Mouse (Mus musculus): ENCODE data around the gene Emg1.

DNA sequence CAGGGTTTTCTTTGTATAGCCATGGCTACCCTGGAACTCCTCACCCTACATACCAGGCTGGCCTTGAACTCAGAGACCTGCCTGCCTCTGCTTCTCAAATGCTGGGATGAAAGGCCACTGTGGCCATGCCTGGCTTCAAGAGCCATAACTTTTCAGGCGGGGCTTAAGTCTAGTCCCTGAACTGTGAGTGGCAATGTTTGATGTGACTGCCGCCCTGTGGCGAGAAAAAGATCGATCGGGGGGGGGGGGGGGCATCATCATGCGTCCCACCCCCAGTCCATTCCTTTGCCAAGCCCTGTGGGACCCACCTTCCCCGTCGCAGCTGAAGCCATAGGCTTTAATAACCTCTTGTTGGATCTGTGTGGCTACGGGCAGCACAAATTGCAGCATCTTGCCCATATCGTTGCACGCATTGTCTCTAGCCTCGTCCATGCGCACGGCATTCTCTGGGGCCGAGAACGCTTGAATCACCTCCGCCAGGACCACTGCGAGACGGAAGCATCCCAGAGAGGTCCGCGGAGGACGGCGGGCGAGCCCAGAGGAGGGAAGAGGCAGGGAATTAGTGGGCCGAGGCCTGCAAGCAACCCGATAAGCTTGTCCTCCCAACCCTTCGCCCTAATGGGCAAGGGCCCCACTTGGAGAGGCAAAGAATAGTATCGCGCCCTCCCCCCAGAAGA is 28.4 kb upstream of the Emg1 start:
- TF ChIP-seq CTCF (IDR thresholded peaks at IDR 0.05; ENCODE audit: low read depth) (peak; percentile 77), EP300 (optimal IDR thresholded peaks at IDR 0.05) (no peak)
